Mouse (Mus musculus): Measurements from ENCODE around the gene Ckap5. TPM values are rescaled to one million over a fixed set of nuclear protein-coding genes. Genes with fewer than 3 reads are reported as not detected.

The Ckap5 gene
- polyA plus RNA-seq, 1 experiment: 5.9 TPM

GRCm38 (mm10) chr2:91664780-91665179 is 138.2 kb downstream of the Ckap5 start:
- H3K27ac ChIP-seq (ENCODE audit: insufficient read depth, low read depth, low read length): no peak overlapping the region
- no peaks in the 10 kb centered on the region; the same call in 1 of the 2 replicates for H3K4me1 ChIP-seq (ENCODE audit: control insufficient read depth, insufficient read depth, low read length)
- no peak overlapping the region for H3K4me3 ChIP-seq (ENCODE audit: insufficient read depth, low read depth, low read length)
- TF ChIP-seq CTCF (conservative IDR thresholded peaks at IDR 0.05; ENCODE audit: insufficient read depth, insufficient read length, low read depth, low read length) (no peak), POLR2A (IDR thresholded peaks at IDR 0.05; ENCODE audit: low read depth, low read length) (no peak)
- no peak for DNase-seq
- no peaks in the 10 kb centered on the region for H3K27me3 ChIP-seq (replicated peaks; ENCODE audit: control insufficient read depth, insufficient read depth, low read length)
- H3K36me3 ChIP-seq (ENCODE audit: control insufficient read depth, insufficient read depth, low read length): no peaks in the 10 kb centered on the region; the same call in 1 of the 2 replicates

- H3K36me3 ChIP-seq (ENCODE audit: control insufficient read depth, insufficient read depth, low read length): peaks cover 1% of the 10 kb centered on the region; the same call in 1 of the 2 replicates
- no peak overlapping the region for H3K4me3 ChIP-seq (ENCODE audit: insufficient read depth, low read depth, low read length)
Observed at GRCm38 (mm10) chr2:91666386-91666910, 139.9 kb downstream of the Ckap5 start.

GRCm38 (mm10) chr2:91667747-91668146 is 141.2 kb downstream of the Ckap5 start:
- DNase-seq: no peak
- TF ChIP-seq POLR2A (IDR thresholded peaks at IDR 0.05; ENCODE audit: low read depth, low read length) (no peak), CTCF (conservative IDR thresholded peaks at IDR 0.05; ENCODE audit: insufficient read depth, insufficient read length, low read depth, low read length) (no peak)
- peak overlapping the region; percentile 90; the same call in 1 of the 2 replicates for H3K27ac ChIP-seq (ENCODE audit: insufficient read depth, low read depth, low read length)
- no peaks in the 10 kb centered on the region; the same call in 1 of the 2 replicates for H3K4me1 ChIP-seq (ENCODE audit: control insufficient read depth, insufficient read depth, low read length)
- peaks cover 1% of the 10 kb centered on the region; the same call in 1 of the 2 replicates for H3K36me3 ChIP-seq (ENCODE audit: control insufficient read depth, insufficient read depth, low read length)
- no peak overlapping the region for H3K4me3 ChIP-seq (ENCODE audit: insufficient read depth, low read depth, low read length)
- no peaks in the 10 kb centered on the region for H3K27me3 ChIP-seq (replicated peaks; ENCODE audit: control insufficient read depth, insufficient read depth, low read length)
- 82% methylated on average over 2 of the region's 2 CpGs for WGBS

More at GRCm38 (mm10) chr2:91666386-91666910, 139.9 kb downstream of the Ckap5 start:
- Histone ChIP-seq H3K27me3 (replicated peaks; ENCODE audit: control insufficient read depth, insufficient read depth, low read length) (no peaks in the 10 kb centered on the region), H3K27ac (ENCODE audit: insufficient read depth, low read depth, low read length) (peak overlapping the region; percentile 90), H3K4me1 (ENCODE audit: control insufficient read depth, insufficient read depth, low read length) (no peaks in the 10 kb centered on the region; the same call in 1 of the 2 replicates)
- peak; percentile 75 for DNase-seq
- TF ChIP-seq POLR2A (IDR thresholded peaks at IDR 0.05; ENCODE audit: low read depth, low read length) (no peak), CTCF (conservative IDR thresholded peaks at IDR 0.05; ENCODE audit: insufficient read depth, insufficient read length, low read depth, low read length) (no peak)
- 53% methylated on average over 6 of the region's 6 CpGs for WGBS

- Histone ChIP-seq H3K27me3 (replicated peaks; ENCODE audit: control insufficient read depth, insufficient read depth, low read length) (no peaks in the 10 kb centered on the region), H3K36me3 (ENCODE audit: control insufficient read depth, insufficient read depth, low read length) (0 out of 2 replicates have a peak, but pooled peaks cover 1% of the 10 kb centered on the region), H3K4me1 (ENCODE audit: control insufficient read depth, insufficient read depth, low read length) (no peaks in the 10 kb centered on the region; the same call in 1 of the 2 replicates), H3K4me3 (ENCODE audit: insufficient read depth, low read depth, low read length) (no peak overlapping the region), H3K27ac (ENCODE audit: insufficient read depth, low read depth, low read length) (peak overlapping the region; percentile 22)
- no peak for DNase-seq
- WGBS: 92% methylated on average over 8 of the region's 8 CpGs
- TF ChIP-seq CTCF (conservative IDR thresholded peaks at IDR 0.05; ENCODE audit: insufficient read depth, insufficient read length, low read depth, low read length): no peak
- no peak for TF ChIP-seq POLR2A (IDR thresholded peaks at IDR 0.05; ENCODE audit: low read depth, low read length)
Observed at GRCm38 (mm10) chr2:91669326-91669725, 142.8 kb downstream of the Ckap5 start.

- peak overlapping the region; percentile 22 for H3K27ac ChIP-seq (ENCODE audit: insufficient read depth, low read depth, low read length)
- H3K4me1 ChIP-seq (ENCODE audit: control insufficient read depth, insufficient read depth, low read length): no peaks in the 10 kb centered on the region; the same call in 1 of the 2 replicates
- 0 out of 2 replicates have a peak, but pooled peaks cover 1% of the 10 kb centered on the region for H3K36me3 ChIP-seq (ENCODE audit: control insufficient read depth, insufficient read depth, low read length)
- 42% methylated on average over 6 of the region's 6 CpGs for WGBS
- peak; percentile 89 for DNase-seq
- H3K27me3 ChIP-seq (replicated peaks; ENCODE audit: control insufficient read depth, insufficient read depth, low read length): no peaks in the 10 kb centered on the region
- no peak for TF ChIP-seq CTCF (conservative IDR thresholded peaks at IDR 0.05; ENCODE audit: insufficient read depth, insufficient read length, low read depth, low read length)
- no peak for TF ChIP-seq POLR2A (IDR thresholded peaks at IDR 0.05; ENCODE audit: low read depth, low read length)
- no peak overlapping the region for H3K4me3 ChIP-seq (ENCODE audit: insufficient read depth, low read depth, low read length)
Observed at GRCm38 (mm10) chr2:91670038-91670437, 143.5 kb downstream of the Ckap5 start.

Other genes starting within 250 kb of the Ckap5 start
- 35.0 and 36.7 TPM in 2 replicates for gene 1110051M20Rik, start 82.1 kb upstream of the Ckap5 start, polyA plus RNA-seq (2012; rRNA removed)
- gene Lrp4, start 69.3 kb upstream of the Ckap5 start, polyA plus RNA-seq (2012; rRNA removed): 8.6 and 10.3 TPM in 2 replicates
- gene F2, start 109.7 kb downstream of the Ckap5 start, polyA plus RNA-seq (2012; rRNA removed): 0.06 and 0.18 TPM in 2 replicates
- 8.4 and 10.0 TPM in 2 replicates for gene Zfp408, start 123.0 kb downstream of the Ckap5 start, polyA plus RNA-seq (2012; rRNA removed)
- 90.2 and 91.6 TPM in 2 replicates for gene Arhgap1, start 123.1 kb downstream of the Ckap5 start, polyA plus RNA-seq (2012; rRNA removed)
- 32.5 and 34.2 TPM in 2 replicates for gene Atg13, start 183.8 kb downstream of the Ckap5 start, polyA plus RNA-seq (2012; rRNA removed)
- 4.6 and 6.1 TPM in 2 replicates for gene Harbi1, start 184.1 kb downstream of the Ckap5 start, polyA plus RNA-seq (2012; rRNA removed)
- gene Ambra1, start 203.4 kb downstream of the Ckap5 start, polyA plus RNA-seq (2012; rRNA removed): 34.5 and 35.3 TPM in 2 replicates